Mouse (Mus musculus): ENCODE results near the gene Prr18.

Gene Prr18

GRCm38 (mm10) chr17:8340407-8341359, 3.4 kb downstream of the Prr18 start:
- DNase-seq (ENCODE audit: low read depth): no peak

GRCm38 (mm10) chr17:8341360-8341963, 4.2 kb downstream of the Prr18 start:
- no peak for DNase-seq (ENCODE audit: low read depth)

GRCm38 (mm10) chr17:8342706-8343105, 5.4 kb downstream of the Prr18 start:
- DNase-seq (ENCODE audit: low read depth): no peak

GRCm38 (mm10) chr17:8343416-8343815, 6.2 kb downstream of the Prr18 start:
- DNase-seq (ENCODE audit: low read depth): no peak

- no peak for DNase-seq (ENCODE audit: low read depth)
Measured at GRCm38 (mm10) chr17:8347765-8348285, 10.6 kb downstream of the Prr18 start.

- no peak for DNase-seq (ENCODE audit: low read depth)
Measured at GRCm38 (mm10) chr17:8348941-8349340, 11.7 kb downstream of the Prr18 start.

- no peak for DNase-seq (ENCODE audit: low read depth)
Measured at GRCm38 (mm10) chr17:8351088-8351487, 13.8 kb downstream of the Prr18 start.

DNA sequence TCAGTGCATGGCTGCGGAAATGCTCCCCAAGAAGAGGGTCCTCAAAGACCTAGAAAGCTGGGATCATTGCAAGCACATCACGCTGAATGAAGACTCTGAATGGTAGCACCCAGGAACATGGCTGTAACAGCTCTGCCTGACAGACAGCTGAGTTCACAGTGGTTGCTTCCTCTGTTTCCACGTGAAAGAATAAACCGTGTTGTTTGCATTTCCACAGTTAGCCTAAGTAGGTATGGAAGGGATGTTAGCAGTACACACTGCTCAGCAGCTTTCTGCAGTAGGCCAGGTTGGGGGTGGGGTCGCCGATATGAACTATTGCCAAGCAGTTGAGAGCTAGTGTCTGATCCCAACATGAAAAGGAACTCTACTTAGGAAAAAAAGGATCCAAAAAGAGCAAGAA, 18.4 kb downstream of the Prr18 start, which contains the start of gene T2:
T2 (plus strand) TSS at position 301 of the 400 bp plus-strand sequence.
- no peak for DNase-seq (ENCODE audit: low read depth)

- DNase-seq (ENCODE audit: low read depth): no peak
Measured at GRCm38 (mm10) chr17:8357498-8357897, 20.2 kb downstream of the Prr18 start.

DNA sequence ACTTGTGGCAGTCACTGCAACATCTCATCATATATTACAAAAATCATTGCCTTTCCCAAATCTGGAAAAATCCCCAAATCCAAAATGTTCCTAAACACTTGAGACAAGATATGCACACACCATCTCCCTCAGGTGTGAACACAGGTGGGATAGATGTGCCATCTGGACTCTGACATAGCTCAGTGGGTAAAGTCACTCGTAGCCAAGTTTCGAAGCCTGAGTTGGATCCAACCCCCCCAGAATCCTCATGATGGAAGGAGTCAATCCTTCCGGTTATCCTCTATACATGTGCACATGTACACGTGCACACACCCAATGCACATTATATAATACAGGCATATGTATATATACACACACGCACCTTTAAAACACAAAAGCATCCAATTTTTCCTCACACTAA, 23.6 kb downstream of the Prr18 start:
- no peak for DNase-seq (ENCODE audit: low read depth)

DNA sequence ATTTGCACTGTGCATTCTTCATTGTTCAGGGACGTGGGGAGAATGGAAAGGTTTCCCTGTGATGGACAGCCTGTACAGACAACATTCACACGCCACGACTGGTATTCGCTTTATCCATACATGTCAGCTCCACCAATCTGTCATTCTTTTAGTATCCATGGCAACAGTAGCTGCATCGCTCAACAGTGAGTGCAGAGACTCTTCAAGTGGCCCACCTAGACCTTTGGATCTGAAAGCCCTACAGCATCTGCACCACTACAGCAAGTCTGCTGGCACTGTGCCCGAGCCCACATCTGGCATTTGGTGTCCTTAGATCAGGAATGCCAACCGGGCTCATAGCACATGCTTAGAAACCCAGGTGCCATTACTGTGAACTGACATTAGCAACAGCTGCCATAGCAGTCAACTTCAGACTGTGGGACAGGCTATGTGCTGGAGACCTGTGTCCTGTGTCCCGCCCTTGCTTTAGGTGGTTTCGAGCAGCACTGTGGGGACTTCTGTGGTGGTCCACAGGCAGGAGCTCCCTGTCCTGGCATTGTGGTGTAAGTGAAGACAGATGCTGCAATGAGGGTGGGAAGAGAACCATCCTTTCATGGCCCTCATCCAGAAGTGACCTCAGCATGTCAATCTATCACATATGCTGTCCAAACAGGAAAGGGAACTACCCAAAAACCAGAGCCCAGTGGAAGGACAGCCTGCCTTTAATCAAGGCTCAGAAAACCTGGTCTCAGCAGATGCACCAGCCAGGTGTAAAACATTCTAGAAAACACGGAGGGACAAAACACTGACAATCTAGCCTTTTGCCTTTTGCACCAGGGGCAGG, 24.2 kb downstream of the Prr18 start:
- DNase-seq (ENCODE audit: low read depth): no peak

DNA sequence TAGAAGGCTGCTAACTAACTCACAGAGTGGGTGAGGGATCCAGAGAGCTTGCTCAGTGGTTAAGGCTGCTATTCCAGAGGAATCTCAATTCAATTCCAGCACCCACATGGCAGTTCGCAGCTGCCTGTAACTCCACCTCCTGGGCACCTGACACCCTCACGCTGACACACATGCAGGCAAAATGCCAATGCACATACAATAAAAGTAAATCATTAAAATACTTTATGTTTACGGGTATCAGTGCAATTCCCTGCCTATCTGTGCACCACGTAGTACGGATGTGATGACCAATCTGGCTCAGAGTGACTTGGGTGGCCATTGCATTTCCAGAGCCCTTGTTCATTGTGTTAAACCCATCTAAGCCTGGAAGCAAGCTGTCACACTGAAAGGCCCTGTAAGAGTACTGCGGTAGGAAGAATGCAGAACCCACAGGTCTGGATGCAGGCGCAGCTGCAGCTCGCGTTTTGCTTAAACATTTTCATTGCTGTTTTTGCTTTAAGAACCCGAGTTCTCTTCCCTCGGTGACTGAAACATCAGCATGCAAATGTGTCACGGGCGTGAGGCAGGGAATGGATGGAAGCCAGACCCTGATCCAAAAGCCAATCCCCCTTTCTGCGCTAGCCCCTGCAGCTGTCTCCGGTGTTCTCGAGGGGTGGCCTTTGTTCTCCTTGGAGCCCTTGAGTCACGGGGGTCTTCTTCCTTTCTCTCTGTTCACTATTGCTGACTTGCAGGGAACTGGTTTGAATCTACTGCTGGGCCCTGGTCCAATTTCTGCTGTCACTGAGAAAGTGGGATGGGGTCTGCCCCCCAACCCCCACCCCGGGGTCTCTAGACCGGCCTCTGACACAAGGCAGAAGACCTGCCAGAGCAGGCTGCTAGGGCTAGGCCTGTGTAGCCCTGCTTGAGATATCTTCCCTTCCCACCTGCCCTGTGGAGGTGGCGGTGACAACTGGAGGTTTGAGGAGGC, 30.5 kb downstream of the Prr18 start:
- DNase-seq (ENCODE audit: low read depth): peak; percentile 6

- DNase-seq (ENCODE audit: low read depth): no peak
Measured at GRCm38 (mm10) chr17:8368570-8368969, 31.3 kb downstream of the Prr18 start.

- no peak for DNase-seq (ENCODE audit: low read depth)
Measured at GRCm38 (mm10) chr17:8369171-8369570, 31.9 kb downstream of the Prr18 start.

DNA sequence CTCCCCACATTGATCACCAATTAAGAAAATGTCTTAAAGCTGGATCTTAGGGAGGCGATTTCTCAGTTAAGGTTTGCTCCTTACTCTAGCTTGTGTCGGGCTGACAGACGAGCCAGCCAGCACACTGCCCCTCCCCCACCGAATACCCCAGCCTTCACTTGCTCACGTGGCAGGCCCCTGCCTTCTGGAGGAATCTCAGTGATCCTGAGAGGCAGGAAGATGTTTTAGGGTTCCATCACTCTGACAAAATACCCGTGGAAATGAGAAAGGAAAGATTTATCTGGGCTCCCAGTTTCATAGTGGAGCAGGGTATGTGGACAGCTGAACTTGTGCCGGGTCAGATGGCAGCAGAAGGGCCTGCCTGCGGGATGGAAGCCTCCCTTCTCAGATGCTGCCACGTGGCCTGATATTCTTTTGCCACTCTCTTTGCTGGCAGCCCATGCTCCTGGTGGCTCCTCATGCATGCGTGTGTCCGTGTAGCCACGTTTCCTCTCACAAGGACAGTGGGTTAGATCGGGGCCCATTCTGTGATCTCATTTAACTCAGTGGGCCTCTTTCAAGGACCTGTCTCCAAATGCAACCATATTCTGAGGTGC, 33.5 kb downstream of the Prr18 start:
- no peak for DNase-seq (ENCODE audit: low read depth)

- DNase-seq (ENCODE audit: low read depth): no peak
Measured at GRCm38 (mm10) chr17:8371834-8372233, 34.6 kb downstream of the Prr18 start.

DNA sequence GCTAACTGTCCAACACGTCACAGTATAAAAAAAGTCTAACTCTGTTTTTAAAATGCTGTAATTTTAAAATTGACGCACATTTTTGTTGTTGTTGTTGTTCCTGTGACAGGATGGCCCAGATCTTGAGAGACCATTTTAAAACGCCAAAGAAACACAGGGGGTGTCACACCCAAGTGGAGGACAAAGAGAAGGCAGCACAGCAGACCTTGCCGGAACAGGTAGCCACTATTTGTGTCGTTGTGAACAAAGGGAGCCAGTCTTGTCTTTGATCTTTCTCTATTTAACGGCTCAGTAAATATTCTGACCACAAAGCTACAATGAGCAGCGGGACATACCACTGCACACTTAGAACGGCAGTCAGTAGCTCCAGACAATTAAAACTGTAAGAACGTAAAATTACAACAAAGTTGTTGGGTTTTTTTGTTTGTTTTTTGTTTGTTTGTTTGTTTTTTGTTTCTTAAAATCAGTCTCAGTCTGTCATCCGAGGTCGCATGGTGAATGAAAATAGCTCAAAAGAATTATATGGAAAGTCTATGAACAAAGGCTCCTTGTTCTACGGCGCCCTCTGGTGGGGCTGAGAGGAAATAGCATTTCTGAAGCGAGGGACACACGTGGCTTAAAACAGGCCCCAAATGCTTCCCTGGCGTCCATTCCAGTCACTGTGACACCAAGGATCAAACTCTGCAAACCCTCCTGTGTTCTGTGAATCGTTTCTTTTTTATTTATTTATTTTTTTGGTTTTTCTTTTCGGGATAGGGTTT, 35.2 kb downstream of the Prr18 start:
- peak; percentile 44 for DNase-seq (ENCODE audit: low read depth)

DNA sequence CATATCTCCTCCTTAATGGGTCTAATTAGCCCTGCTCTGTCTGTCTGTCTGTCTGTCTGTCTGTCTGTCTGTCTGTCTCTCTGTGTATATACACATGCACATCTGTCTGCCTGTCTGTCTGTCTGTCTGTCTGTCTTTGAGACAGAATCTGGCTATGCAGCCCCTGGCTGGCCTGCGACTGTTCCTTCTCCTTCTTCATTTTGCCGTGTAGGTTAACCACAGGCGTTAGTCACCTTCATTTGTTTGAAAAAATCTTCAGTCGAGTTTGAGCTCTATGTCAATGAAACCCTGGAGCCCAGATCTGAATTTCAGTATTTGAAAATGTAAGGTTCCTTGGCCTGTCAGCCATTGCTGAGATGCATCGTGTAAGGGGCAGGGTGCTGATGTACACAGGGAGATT, 40.0 kb downstream of the Prr18 start:
- no peak for DNase-seq (ENCODE audit: low read depth)

DNA sequence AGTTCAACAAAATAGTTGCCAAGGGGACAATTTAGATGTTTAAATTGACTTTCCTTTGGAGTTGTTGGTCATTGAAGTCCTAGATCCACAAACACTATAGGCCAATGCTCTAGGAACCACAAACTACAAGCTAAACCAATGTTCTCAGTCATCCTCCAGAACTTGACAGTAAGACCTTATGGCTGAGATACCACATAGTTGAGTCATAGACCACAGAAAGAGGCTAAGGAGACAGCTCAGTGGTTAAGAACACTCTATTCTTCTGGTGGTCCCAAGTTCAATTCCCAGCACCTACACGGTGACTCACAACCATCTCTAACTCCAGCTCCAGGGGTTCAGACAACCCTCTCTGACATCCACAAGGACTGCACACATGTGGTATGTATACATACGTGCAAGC, 48.2 kb downstream of the Prr18 start:
- DNase-seq (ENCODE audit: low read depth): no peak

DNA sequence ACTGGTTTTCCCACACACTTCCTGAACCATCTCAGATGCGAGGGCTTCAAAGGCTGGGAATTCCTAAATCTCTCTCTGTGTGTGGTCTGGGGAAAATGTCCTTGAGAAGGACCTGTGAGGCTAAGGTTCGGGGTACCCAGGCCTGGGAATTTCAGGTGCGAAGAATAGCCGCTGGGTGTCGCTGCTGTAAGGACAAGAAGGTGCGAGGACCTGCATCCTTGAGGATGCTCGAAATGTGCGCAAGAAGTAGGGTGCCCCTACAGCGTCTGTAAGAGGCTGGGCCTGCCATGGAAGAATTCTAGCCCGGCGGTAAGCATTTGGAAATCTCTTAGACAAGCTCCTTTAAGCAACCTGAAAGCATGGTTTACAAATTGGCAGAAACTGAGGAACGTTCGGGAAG, 51.2 kb downstream of the Prr18 start:
- DNase-seq (ENCODE audit: low read depth): no peak
